Mouse (Mus musculus): ENCODE data around the gene Clcf1.

DNA sequence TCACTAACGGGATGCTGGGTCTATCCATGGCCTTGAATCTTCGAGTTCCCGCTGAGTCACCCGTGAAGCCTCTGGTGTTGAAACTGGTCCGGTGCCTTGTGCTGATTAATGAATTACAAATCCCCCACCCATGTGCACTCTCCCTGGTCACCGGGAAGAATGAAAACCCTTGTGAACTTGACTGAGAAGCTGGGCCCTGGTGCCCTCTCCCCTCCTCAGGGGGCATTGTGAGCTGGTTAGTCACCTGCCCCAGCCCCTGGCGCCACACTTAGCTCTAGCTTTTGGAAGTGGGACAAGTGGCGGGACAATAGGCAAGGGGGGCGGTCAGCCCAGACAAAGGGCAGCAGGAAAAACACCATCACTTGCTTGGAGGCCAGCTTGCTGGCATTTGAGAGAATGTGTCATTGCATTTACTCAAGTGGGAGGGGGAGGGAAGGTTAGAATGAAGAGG is 489 bp upstream of the Clcf1 start:
- TF ChIP-seq POLR2A (IDR thresholded peaks at IDR 0.05; ENCODE audit: control insufficient read depth in 1 of 2, insufficient read depth in 1 of 2, low read depth in 1 of 2, low read length in 2 of 2, poor library complexity in 1 of 2) (no peak), MAX (IDR thresholded peaks at IDR 0.05; ENCODE audit: low read length) (no peak), MAFK (IDR thresholded peaks at IDR 0.05; ENCODE audit: borderline replicate concordance, low read depth, low read length) (no peak), ELF1 (IDR thresholded peaks at IDR 0.05; ENCODE audit: low read depth, low read length) (no peak), CHD1 (IDR thresholded peaks at IDR 0.05; ENCODE audit: low read depth, low read length) (no peak), MYB (IDR thresholded peaks at IDR 0.05; ENCODE audit: low read depth, low read length) (no peak), EP300 (IDR thresholded peaks at IDR 0.05; ENCODE audit: low read depth in 1 of 2, low read length in 2 of 2) (no peak), CTCF (IDR thresholded peaks at IDR 0.05 in 2 of 3, conservative IDR thresholded peaks at IDR 0.05 in 1 of 3; ENCODE audit: control insufficient read depth in 1 of 3, insufficient read depth in 1 of 3, low read depth in 2 of 3, low read length in 3 of 3, poor library complexity in 1 of 3, severe bottlenecking in 1 of 3) (no peak), ZC3H11A (IDR thresholded peaks at IDR 0.05; ENCODE audit: low read depth, low read length) (no peak), TCF12 (IDR thresholded peaks at IDR 0.05; ENCODE audit: low read depth, low read length) (no peak), ZNF384 (IDR thresholded peaks at IDR 0.05; ENCODE audit: low read depth, low read length) (no peak), GATA1 (IDR thresholded peaks at IDR 0.05; ENCODE audit: low read depth, low read length) (no peak)

Data from MEL (cell line).